Mouse (Mus musculus) mesoderm, embryonic 11.5 days (tissue): ENCODE data around the gene Ramac.

Experiments used
- DNase-seq: peaks from one replicate; pipeline ENCODE4 v3.0.0-alpha.2; 2012; ENCODE audit warnings: low read depth, low spot score

The Ramac gene

DNA sequence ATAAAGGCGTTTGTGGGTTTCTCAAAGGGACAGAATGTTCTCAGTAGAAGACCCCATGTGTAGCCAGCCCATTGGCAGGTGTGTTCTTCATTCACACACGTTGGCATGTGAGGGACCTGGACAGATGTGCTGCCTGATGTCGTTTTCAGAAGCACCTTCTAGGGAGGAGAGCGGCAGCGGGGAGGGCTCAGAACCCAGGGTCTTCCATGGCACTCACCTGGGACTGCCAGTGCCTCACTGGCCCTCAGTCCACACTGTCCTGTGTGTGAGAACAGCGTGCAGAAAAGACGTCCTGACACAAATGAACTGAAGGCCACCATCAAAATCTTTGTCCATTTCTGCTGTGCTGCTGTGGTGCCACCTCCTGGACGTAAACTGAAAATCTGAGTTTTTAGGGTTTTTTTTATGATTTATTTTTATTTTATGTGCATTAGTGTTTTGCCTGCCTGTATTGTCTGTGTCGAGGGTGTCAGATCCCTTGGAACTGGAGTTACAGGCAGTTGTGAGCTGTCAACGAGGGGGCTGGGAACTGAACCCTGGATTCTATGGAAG is 15.0 kb downstream of the Ramac start:
- DNase-seq = no peak

DNA sequence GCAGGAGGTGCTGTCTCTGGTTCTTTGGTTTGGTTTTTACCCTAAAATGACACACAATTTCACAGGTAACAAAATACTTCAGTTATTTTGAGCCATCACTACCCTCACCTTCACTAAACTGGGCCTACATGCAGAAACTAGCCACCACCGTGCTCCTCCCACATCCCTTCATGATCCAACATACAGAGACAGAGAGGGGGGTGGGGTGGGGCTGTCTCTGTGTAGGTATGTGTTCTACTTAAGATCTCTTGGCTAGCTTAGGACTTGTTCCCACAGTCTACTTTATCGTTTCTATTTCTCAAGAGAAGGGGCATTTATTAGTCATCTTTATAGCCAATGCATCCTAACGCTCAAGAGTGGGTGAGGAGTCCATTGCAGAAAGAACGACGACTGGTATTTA is 25.8 kb downstream of the Ramac start:
- DNase-seq = no peak

DNA sequence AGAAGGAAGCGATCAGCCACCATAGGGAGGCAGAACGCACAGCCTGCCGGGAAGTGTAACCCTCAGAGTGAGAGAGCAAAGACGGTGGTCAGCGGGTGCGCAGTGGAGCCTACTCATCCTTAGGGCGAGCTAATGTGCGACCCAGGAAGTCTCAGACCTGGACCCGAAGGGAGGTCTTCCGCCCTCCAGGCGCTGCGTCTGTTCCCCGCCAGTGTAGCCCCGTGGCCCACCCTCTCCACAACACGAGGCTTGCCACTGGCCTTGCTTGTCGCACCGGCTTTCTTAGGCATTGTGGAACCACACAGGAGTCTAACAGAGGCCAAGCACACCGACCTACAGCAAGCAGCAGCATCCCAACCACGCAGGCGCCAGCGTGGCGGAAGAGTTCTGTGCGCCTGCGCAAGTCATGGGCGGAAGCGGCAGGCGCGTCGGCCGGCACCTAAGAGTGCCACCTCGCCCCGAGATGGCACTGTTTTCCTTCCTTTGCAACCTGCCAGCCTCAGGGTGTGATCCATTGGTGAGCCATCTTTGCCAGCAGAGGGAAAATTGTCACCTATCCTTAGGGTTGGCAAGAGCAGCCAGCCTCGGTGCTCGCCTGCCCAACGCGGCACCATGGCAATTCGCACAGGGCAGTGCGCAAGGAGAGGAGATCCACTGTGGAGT is 26.5 kb downstream of the Ramac start, which contains the start of gene 3110040N11Rik:
TSS of gene 3110040N11Rik (minus strand) at position 384 of the 663 bp plus-strand sequence.
- DNase-seq = peak; percentile 93

DNA sequence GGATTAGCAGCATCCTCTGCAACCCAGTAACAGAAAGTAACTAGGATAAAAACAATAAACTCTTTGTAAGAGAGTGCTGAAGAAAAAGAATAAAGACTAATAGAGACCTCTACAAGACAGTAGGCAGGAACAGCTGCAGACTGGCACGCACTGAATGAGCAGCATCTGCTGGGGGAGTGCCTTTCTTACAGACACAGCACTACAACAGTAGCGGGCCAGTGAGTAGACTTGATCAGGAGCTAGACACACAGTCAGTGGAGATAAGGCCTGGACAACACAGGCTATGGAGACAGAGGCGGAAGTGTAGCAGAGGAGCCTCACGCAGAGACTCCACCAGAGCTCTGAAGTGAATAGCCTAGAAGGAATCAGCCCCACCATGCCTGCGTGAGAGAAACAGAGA is 43.3 kb downstream of the Ramac start:
- DNase-seq = no peak
